Mouse (Mus musculus) olfactory bulb, adult 2 months (tissue): ENCODE data around the gene Ddb1.

ENCODE experiments used
- CTCF ChIP-seq: fragments of 200-500 bp; IDR thresholded peaks from 2 replicates; pipeline ENCODE4 v1.5.1; 2012; ENCODE audit warnings: low read depth, mild to moderate bottlenecking, low read length, moderate library complexity; ENCODE audit not compliant: insufficient read depth
- POLR2A ChIP-seq: fragments of 200-500 bp; IDR thresholded peaks from 2 replicates; pipeline ENCODE4 v1.6.1; 2012; ENCODE audit warnings: mild to moderate bottlenecking, low read depth, low read length, moderate library complexity; ENCODE audit not compliant: insufficient read depth

GRCm38 (mm10) chr19:10671854-10672417 is 66.8 kb downstream of the Ddb1 start:
- no peak for TF ChIP-seq CTCF
- TF ChIP-seq POLR2A: no peak
